Mouse (Mus musculus): ENCODE results near the gene Prkcb. TPM values are rescaled to one million over a fixed set of nuclear protein-coding genes. Genes with fewer than 3 reads are reported as not detected.

Gene Prkcb
- total RNA-seq, 2 experiments from 2014 or later = 1,042 to 1,074 TPM

DNA sequence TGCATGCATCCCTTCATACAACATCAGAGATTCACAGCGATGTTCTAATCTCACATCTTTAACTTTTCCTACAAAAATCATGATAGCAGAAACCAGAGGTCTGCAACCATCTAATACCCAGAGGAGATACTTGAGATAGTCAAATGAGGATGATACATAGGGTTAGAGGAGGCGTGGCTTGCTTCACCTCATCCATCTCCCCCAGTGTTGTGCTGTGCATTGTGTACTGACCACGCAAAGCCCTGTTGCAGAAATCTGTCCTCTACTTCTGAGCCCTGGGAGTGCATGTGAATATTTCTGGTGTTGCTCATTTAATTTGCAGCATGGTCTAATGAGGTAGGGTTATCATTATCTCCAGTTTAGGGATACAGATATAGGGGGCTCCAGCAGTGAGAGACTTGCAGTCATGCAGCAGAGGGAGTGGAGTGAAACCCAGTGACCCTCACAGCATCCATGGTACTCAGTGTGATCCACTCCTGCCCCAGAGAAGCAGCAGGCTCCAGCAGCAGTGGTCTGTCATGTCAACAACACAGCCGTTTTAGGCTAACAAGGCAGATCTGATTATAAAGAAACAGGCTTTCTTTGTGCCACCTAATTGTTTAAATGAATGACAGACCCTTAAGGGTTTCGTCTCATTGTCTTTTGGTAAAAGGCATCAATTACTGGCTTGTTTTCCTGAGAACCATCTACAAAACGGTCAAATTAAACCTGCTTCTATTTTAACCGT lies 269.7 kb downstream of the Prkcb start:
- DNase-seq (ENCODE audit: low spot score in 2 of 2) = no peak
- intact Hi-C loops (cut with DNase I) = loop anchor here (5.0 kb wide), 1 partner anchor 81 kb away; no protein-coding TSS in a partner anchor

DNA sequence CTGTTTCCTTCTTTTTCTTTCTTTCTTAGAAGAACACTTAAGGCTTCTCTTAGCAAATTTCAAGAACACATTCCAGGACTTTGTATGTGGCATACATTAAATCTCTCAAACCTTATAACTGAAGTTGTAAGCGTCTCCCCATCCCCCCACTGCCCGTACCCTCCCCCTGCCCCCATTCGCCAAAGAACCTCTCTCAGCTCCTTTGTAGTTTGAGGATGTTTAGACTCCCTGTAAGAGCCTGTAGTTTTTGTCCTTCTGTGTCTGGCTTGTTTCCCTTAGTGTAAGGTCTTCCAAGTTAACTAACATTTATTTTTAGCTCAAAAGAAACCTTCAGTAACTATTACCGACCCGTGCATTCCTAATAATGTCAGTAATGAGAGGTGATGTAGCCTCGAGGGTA lies 270.4 kb downstream of the Prkcb start:
- intact Hi-C loops (cut with DNase I) = loop anchor here (5.0 kb wide), 1 partner anchor 82 kb away; no protein-coding TSS in a partner anchor
- DNase-seq (ENCODE audit: low spot score in 2 of 2) = no peak

- no peak for DNase-seq (ENCODE audit: low spot score in 2 of 2)
- intact Hi-C loops (cut with DNase I) = no loop called here
Observed at GRCm38 (mm10) chr7:122562586-122562985, 274.0 kb downstream of the Prkcb start.

GRCm38 (mm10) chr7:122565371-122565770 lies 276.8 kb downstream of the Prkcb start:
- no peak for DNase-seq (ENCODE audit: low spot score in 2 of 2)
- intact Hi-C loops (cut with DNase I) = no loop called here

GRCm38 (mm10) chr7:122566011-122566410 lies 277.5 kb downstream of the Prkcb start:
- DNase-seq (ENCODE audit: low spot score in 2 of 2) = no peak
- intact Hi-C loops (cut with DNase I) = no loop called here

- intact Hi-C loops (cut with DNase I) = no loop called here
- no peak for DNase-seq (ENCODE audit: low spot score in 2 of 2)
Observed at GRCm38 (mm10) chr7:122568787-122569186, 280.2 kb downstream of the Prkcb start.

- DNase-seq (ENCODE audit: low spot score in 2 of 2) = no peak
- intact Hi-C loops (cut with DNase I) = loop anchor here (5.0 kb wide), 1 partner anchor 157 kb away; no protein-coding TSS in a partner anchor
Observed at GRCm38 (mm10) chr7:122570407-122570806, 281.9 kb downstream of the Prkcb start.

DNA sequence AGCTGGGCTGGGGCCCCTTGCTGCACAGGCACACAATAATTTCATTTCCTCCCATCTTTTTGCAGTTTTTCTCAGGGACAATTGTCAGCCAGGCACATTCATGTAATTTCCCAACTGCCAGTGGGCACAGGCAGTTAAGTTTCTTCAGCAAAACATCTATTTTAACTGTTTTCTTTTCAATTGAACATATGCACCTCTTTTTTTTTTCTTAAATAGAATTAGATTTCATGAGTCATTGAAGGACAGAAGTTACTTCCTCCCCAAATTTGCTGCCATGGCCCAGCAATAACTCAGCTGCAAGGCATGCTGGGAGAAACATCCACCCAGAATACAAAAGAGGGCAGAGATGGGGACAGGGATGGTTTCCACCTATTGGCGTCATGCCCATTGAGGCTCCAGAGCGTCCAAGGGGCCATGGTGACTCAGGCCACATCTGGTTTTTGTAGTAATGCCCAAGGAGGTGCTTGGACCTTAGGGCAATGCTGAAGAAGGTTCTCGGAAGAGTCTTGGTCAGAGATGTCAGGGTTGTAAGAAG lies 284.6 kb downstream of the Prkcb start:
- DNase-seq (ENCODE audit: low spot score in 2 of 2) = peak in 1 of 2 experiments; percentile 68

GRCm38 (mm10) chr7:122574418-122574817 lies 285.9 kb downstream of the Prkcb start:
- intact Hi-C loops (cut with DNase I) = loop anchor here (5.0 kb wide), 1 partner anchor 153 kb away; no protein-coding TSS in a partner anchor

More for the DNA sequence above, 284.6 kb downstream of the Prkcb start:
- intact Hi-C loops (cut with DNase I) = loop anchor here (1.0 to 5.0 kb wide), 3 partner anchors 11 to 154 kb away; partner anchors contain the start of gene Cacng3

DNA sequence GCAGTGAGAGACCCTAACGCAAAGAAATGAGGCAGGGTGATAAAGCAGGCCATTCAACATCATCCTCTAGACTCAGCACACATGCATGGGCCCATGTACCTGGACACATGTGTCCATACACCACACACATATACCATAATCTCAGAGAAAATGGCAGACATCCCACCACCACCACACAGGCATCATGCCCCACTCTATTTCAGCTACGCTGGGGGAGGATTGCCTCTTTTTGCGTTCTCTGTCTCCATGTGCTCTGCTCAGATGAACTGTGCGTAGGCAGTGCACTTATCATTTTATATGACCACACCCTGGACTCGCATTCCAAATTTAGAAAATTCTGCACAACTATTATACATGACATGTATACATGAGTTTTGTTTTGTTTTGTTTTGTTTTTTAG lies 286.5 kb downstream of the Prkcb start:
- intact Hi-C loops (cut with DNase I) = loop anchor here (5.0 kb wide), 1 partner anchor 332 kb away; no protein-coding TSS in a partner anchor
- peak in 1 of 2 experiments; percentile 59 for DNase-seq (ENCODE audit: low spot score in 2 of 2)

More at GRCm38 (mm10) chr7:122574418-122574817, 285.9 kb downstream of the Prkcb start:
- peak in 1 of 2 experiments; percentile 68 for DNase-seq (ENCODE audit: low spot score in 2 of 2)

DNA sequence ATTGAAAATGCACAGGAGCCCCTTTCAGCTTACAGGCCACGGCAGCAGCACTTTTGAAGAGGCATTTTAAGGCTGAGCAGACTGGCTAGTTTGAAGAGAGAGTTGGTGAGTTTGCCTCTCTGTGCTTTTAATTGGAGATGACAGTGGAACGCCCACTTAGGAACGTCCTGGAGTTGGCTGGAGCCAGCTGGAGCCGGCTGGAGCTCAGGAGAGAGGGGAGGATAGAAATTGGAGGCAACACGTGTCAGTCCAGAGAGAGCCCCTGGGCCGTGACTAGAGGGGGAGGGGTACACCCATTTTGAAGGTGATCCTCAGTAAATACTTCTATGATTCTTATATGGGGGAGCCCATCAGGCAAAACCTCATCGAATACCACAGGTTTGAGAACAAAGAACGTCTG lies 287.0 kb downstream of the Prkcb start:
- DNase-seq (ENCODE audit: low spot score in 2 of 2) = peak in 1 of 2 experiments; percentile 88
- intact Hi-C loops (cut with DNase I) = loop anchor here (5.0 kb wide), 1 partner anchor 332 kb away; no protein-coding TSS in a partner anchor

DNA sequence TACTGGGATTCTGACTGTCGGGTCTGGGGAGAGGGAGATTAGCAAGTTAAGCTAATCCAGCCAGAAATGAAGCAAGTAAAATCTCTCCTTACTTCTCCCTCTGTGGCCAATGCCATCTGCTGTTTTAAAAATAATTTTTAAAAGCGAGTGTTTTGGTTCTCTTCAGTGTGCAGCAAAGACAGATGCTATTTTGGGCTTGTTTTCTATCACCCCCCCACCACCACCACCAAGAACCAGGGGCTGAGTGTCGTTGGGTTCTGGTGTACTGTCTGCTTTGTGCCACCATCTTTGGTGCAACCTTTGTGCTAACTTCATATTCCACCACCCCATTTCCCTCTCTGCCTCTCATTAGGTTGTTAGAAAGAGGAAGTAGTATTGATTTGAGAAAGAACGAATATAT lies 289.0 kb downstream of the Prkcb start:
- intact Hi-C loops (cut with DNase I) = loop anchor here (5.0 kb wide), 1 partner anchor 330 kb away; no protein-coding TSS in a partner anchor

DNA sequence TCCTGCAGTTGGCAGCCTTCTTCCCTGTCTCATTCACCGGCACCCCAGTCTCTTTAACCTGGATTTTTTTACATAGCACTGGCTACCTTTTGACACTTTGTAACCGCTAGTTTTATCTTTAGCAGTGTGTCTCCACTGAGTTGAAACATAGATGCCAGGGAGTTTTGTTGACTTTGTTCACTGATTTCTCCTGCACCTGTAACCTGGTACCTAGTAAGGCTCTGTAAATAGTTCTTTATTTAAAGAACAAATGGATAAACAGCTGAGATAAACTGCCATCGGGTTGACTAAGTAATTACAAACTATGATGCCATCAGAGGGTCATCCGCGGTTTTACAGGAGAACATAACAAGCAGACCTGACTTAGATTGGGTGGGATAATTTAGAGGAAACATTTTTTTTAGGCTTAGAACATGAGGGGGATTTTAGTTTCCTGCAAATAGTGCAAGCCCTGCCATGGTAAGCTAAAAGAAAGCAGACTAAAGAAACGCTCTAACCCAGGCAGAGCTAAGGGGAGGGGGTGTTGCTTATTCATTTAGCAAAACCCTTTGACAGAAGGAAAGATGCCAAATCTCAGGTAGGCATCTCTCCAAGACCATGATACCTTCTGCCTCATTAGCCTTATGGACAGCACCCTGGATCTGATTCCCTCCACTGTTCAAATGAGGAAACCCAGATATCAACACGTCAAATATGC lies 291.1 kb downstream of the Prkcb start:
- DNase-seq (ENCODE audit: low spot score in 2 of 2) = no peak
- intact Hi-C loops (cut with DNase I) = loop anchor here (5.0 kb wide), 1 partner anchor 328 kb away; no protein-coding TSS in a partner anchor

More for the DNA sequence above, 289.0 kb downstream of the Prkcb start:
- peak in 1 of 2 experiments; percentile 67 for DNase-seq (ENCODE audit: low spot score in 2 of 2)

DNA sequence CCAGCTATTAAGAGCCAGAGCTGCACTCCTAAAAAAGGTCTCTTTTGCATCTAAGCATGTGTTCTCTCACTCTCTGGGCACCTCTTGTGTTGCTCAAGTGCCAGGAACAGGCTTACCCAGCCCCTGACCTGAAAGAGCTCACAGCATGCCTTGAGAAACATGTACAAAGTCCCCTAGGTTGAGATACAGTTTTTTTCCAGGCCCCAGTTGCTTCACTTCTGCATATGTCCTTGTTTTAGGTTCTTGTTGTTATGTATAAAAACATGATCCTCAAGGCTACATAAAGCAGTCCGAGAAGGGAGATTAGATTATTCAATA lies 291.6 kb downstream of the Prkcb start:
- DNase-seq (ENCODE audit: low spot score in 2 of 2) = no peak
- intact Hi-C loops (cut with DNase I) = no loop called here

DNA sequence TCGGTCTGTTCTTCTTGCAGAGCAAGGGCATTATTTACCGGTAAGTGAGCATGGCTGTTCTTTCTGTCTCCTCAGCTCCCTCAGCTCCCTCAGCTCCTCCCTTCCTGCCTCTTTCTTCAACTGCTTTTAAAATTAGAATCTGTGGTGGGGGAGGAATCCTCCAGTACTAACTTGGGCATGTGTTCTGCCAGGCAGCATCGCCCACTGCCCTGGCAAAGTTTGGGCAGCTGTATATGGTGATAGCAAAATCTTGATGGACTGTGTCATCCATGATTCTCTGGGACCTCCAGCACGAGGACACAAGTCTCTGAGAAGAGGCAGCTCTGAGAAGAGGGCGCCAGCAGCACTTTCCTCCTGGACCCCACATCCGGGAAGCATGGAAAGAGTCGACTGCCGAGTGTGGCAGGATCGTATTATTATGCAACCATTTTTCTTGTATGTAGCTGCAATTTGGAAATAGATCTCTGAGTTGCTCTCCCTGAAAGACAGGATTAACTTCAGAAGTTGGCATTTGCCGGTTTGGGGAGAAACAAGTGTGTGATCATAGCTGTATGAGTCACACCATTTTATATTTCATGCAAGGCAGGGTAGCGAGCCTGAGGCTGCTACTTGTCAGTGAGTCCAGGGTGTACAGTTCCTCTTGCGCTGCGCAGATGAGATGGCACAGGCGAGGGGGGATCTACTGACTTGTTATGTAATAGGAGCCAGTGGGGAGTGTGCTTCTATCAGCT lies 296.0 kb downstream of the Prkcb start:
- DNase-seq (ENCODE audit: low spot score in 2 of 2) = peak; percentile 80 to 97
- intact Hi-C loops (cut with DNase I) = loop anchor here (1.0 to 2.0 kb wide), 3 partner anchors 11 to 86 kb away; partner anchors contain the start of gene Cacng3

GRCm38 (mm10) chr7:122595897-122596296 lies 307.3 kb downstream of the Prkcb start:
- intact Hi-C loops (cut with DNase I) = no loop called here
- no peak for DNase-seq (ENCODE audit: low spot score in 2 of 2)

- no peak for DNase-seq (ENCODE audit: low spot score in 2 of 2)
Observed at GRCm38 (mm10) chr7:122596596-122597170, 308.1 kb downstream of the Prkcb start.

DNA sequence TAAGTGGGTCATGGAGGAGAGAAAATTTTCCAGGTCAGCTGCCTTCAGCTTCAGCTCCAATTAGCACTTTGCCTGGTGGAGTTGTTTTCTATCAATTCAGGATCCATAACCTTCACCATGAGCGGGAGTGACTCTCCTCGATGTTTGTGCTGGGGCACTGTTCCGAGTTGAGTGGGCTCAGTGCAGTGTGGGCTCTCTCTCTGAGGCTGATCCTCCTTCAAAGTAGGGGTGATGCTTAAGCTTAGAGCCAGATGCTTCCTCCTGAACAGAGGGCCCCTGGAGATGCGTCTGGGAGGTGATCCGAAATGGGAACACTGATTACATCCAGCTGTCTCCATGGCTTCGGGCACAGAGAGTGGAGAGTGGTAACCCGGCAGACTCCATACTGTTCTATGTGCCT lies 308.8 kb downstream of the Prkcb start:
- intact Hi-C loops (cut with DNase I) = no loop called here
- peak in 1 of 2 experiments; percentile 36 for DNase-seq (ENCODE audit: low spot score in 2 of 2)

More at GRCm38 (mm10) chr7:122596596-122597170, 308.1 kb downstream of the Prkcb start:
- intact Hi-C loops (cut with DNase I) = no loop called here

GRCm38 (mm10) chr7:122600856-122601255 lies 312.3 kb downstream of the Prkcb start:
- intact Hi-C loops (cut with DNase I) = no loop called here
- no peak for DNase-seq (ENCODE audit: low spot score in 2 of 2)

All from left cerebral cortex, postnatal 25 days (tissue).